Mouse (Mus musculus) forebrain, postnatal 0 days (tissue): ENCODE data around the gene Rftn1. TPM values are rescaled to one million over a fixed set of nuclear protein-coding genes. Genes with fewer than 3 reads are reported as not detected.

Experiments
- ATAC-seq: fragments of 200-750 bp; cut with Nextera tagmentation; 2 replicates; pipeline ENCODE4 v1.8.0; 2017; ENCODE audit warnings: mild to moderate bottlenecking, moderate library complexity
- DNase-seq: peaks from one replicate; pipeline ENCODE4 v3.0.0-alpha.2; 2015
- H3K27ac ChIP-seq: fragments of 300-500 bp; sonication (generic); 2 replicates; pipeline ENCODE4 v1.5.1; 2014; ENCODE audit warnings: low read depth, mild to moderate bottlenecking, antibody characterized with exemption, low read length, moderate library complexity, mixed read lengths
- H3K27me3 ChIP-seq: fragments of 300-500 bp; sonication (generic); 2 replicates; pipeline ENCODE4 v1.6.1; 2014; ENCODE audit warnings: mild to moderate bottlenecking, low read length, mixed read lengths; ENCODE audit not compliant: insufficient read depth
- H3K36me3 ChIP-seq: fragments of 300-500 bp; sonication (generic); 2 replicates; pipeline ENCODE4 v1.6.1; 2014; ENCODE audit warnings: mild to moderate bottlenecking, moderate library complexity; ENCODE audit not compliant: insufficient read depth
- H3K4me1 ChIP-seq: fragments of 300-500 bp; sonication (generic); 2 replicates; pipeline ENCODE4 v1.6.1; 2014; ENCODE audit warnings: antibody characterized with exemption; ENCODE audit not compliant: insufficient read depth
- H3K4me2 ChIP-seq: fragments of 300-500 bp; sonication (generic); 2 replicates; pipeline ENCODE4 v1.6.1; 2014; ENCODE audit warnings: low read depth, mild to moderate bottlenecking, moderate library complexity
- H3K4me3 ChIP-seq: fragments of 300-500 bp; sonication (generic); 2 replicates; pipeline ENCODE4 v1.5.1; 2014; ENCODE audit warnings: low read depth, low read length, mixed read lengths
- H3K9ac ChIP-seq: fragments of 300-500 bp; sonication (generic); 2 replicates; pipeline ENCODE4 v1.6.1; 2014; ENCODE audit warnings: mild to moderate bottlenecking
- H3K9me3 ChIP-seq: fragments of 300-500 bp; sonication (generic); 2 replicates; pipeline ENCODE4 v1.6.1; 2016; ENCODE audit warnings: low read length
- CTCF ChIP-seq: sonication (generic); IDR thresholded peaks from 2 replicates; pipeline ENCODE4 v1.5.1; 2016; ENCODE audit warnings: antibody characterized with exemption, control low read depth, low read depth
- WGBS: fragments of 180-500 bp; shearing (Covaris S2); extraction: QIAGEN DNeasy Blood & Tissue Kit; methylation state at CpG from one replicate; pipeline ENCODE4 v1.1.7; 2014; 5-methylcytosine and 5-hydroxymethylcytosine counted together
- polyA plus RNA-seq: library from polyadenylated mRNA; unstranded; fragments of >200 nt; fragmentation: Nextera tagmentation; extraction: Ambion mirVana; gene quantifications from 2 replicates; pipeline ENCODE4 v1.2.1, GENCODE M21; 2015
- total RNA-seq: library from RNA; depleted of rRNA; stranded (reverse); fragments of >200 nt; gene quantifications from 2 replicates; pipeline ENCODE4 v1.2.3, GENCODE M21; 2014

The Rftn1 gene
- total and polyA plus RNA-seq, 2 experiments from 2014 or later: 27.4 to 58.3 TPM

GRCm38 (mm10) chr17:50025651-50026050 lies 164.8 kb downstream of the Rftn1 start:
- TF ChIP-seq CTCF: no peak
- ATAC-seq (no peak), DNase-seq (no peak)
- Histone ChIP-seq H3K27ac (no peak overlapping the region), H3K36me3 (no peaks in the 10 kb centered on the region), H3K4me1 (peaks cover 8% of the 10 kb centered on the region; the same call in 1 of the 2 replicates), H3K9me3 (no peaks in the 10 kb centered on the region), H3K9ac (no peak overlapping the region), H3K27me3 (no peaks in the 10 kb centered on the region), H3K4me2 (no peak overlapping the region), H3K4me3 (no peak overlapping the region)
- 79% methylated on average over 1 of the region's 1 CpGs for WGBS

GRCm38 (mm10) chr17:50025173-50025626 lies 165.3 kb downstream of the Rftn1 start:
- 57% methylated on average over 4 of the region's 4 CpGs for WGBS
- no peak overlapping the region for H3K9ac ChIP-seq
- TF ChIP-seq CTCF: no peak
- no peaks in the 10 kb centered on the region for H3K27me3 ChIP-seq
- no peak for DNase-seq
- ATAC-seq: no peak
- no peak overlapping the region for H3K4me3 ChIP-seq
- no peaks in the 10 kb centered on the region for H3K9me3 ChIP-seq
- H3K4me1 ChIP-seq: peaks cover 12% of the 10 kb centered on the region
- no peak overlapping the region for H3K27ac ChIP-seq
- no peak overlapping the region for H3K4me2 ChIP-seq
- H3K36me3 ChIP-seq: no peaks in the 10 kb centered on the region

- Histone ChIP-seq H3K9me3 (no peaks in the 10 kb centered on the region), H3K4me1 (peaks cover 16% of the 10 kb centered on the region), H3K4me3 (no peak overlapping the region), H3K27me3 (no peaks in the 10 kb centered on the region), H3K36me3 (no peaks in the 10 kb centered on the region), H3K27ac (peak overlapping the region; percentile 36), H3K9ac (no peak overlapping the region), H3K4me2 (no peak overlapping the region)
- ATAC-seq (peak; percentile 49), DNase-seq (peak; percentile 41)
- WGBS: 9% methylated on average over 4 of the region's 4 CpGs
- no peak for TF ChIP-seq CTCF
These were observed 169.1 kb downstream of the Rftn1 start for GRCm38 (mm10) chr17:50021400-50021799.

GRCm38 (mm10) chr17:50020211-50021001 lies 170.1 kb downstream of the Rftn1 start:
- Histone ChIP-seq H3K4me3 (no peak overlapping the region), H3K4me2 (no peak overlapping the region), H3K36me3 (no peaks in the 10 kb centered on the region), H3K4me1 (peaks cover 16% of the 10 kb centered on the region), H3K27me3 (no peaks in the 10 kb centered on the region), H3K9me3 (no peaks in the 10 kb centered on the region), H3K9ac (peak overlapping the region; percentile 22; the same call in 1 of the 2 replicates), H3K27ac (peak overlapping the region; percentile 77)
- DNase-seq (peak; percentile 79), ATAC-seq (peak; percentile 83)
- TF ChIP-seq CTCF: no peak
- WGBS: 31% methylated on average over 16 of the region's 16 CpGs

GRCm38 (mm10) chr17:50019819-50020210 lies 170.7 kb downstream of the Rftn1 start:
- H3K9me3 ChIP-seq: no peaks in the 10 kb centered on the region
- no peak overlapping the region for H3K4me2 ChIP-seq
- DNase-seq: no peak
- WGBS: 72% methylated on average over 3 of the region's 3 CpGs
- no peak overlapping the region for H3K9ac ChIP-seq
- no peak for ATAC-seq
- peak overlapping the region; percentile 77 for H3K27ac ChIP-seq
- no peak overlapping the region for H3K4me3 ChIP-seq
- H3K4me1 ChIP-seq: peaks cover 16% of the 10 kb centered on the region
- H3K27me3 ChIP-seq: no peaks in the 10 kb centered on the region
- H3K36me3 ChIP-seq: no peaks in the 10 kb centered on the region
- TF ChIP-seq CTCF: no peak

- DNase-seq: peak; percentile 31
- 31% methylated on average over 5 of the region's 5 CpGs for WGBS
These were observed 171.4 kb downstream of the Rftn1 start for GRCm38 (mm10) chr17:50019090-50019489.

GRCm38 (mm10) chr17:50014708-50015107 lies 175.8 kb downstream of the Rftn1 start:
- TF ChIP-seq CTCF: no peak
- Histone ChIP-seq H3K9me3 (no peaks in the 10 kb centered on the region), H3K4me2 (no peak overlapping the region), H3K36me3 (no peaks in the 10 kb centered on the region), H3K9ac (no peak overlapping the region), H3K4me3 (no peak overlapping the region), H3K27ac (no peak overlapping the region), H3K27me3 (no peaks in the 10 kb centered on the region), H3K4me1 (peaks cover 2% of the 10 kb centered on the region; the same call in 1 of the 2 replicates)
- DNase-seq (no peak), ATAC-seq (no peak)
- 87% methylated on average over 9 of the region's 9 CpGs for WGBS

More at GRCm38 (mm10) chr17:50019090-50019489, 171.4 kb downstream of the Rftn1 start:
- no peak overlapping the region for H3K4me3 ChIP-seq
- H3K27me3 ChIP-seq: no peaks in the 10 kb centered on the region
- no peak overlapping the region for H3K4me2 ChIP-seq
- H3K36me3 ChIP-seq: no peaks in the 10 kb centered on the region
- peak overlapping the region; percentile 51 for H3K27ac ChIP-seq
- no peak overlapping the region for H3K9ac ChIP-seq
- TF ChIP-seq CTCF: no peak
- peak; percentile 40 for ATAC-seq
- no peaks in the 10 kb centered on the region for H3K9me3 ChIP-seq
- peaks cover 16% of the 10 kb centered on the region for H3K4me1 ChIP-seq
